Mouse (Mus musculus) heart, embryonic 13.5 days (tissue): ENCODE results near the gene Usp45. TPM values are rescaled to one million over a fixed set of nuclear protein-coding genes. Genes with fewer than 3 reads are reported as not detected.
A peak's percentile ranks its signal among the peaks of the same experiment; 100 is the strongest.

Experiments
- ATAC-seq: fragments of 200-750 bp; cut with Nextera tagmentation; 2 replicates; pipeline ENCODE4 v1.8.0; 2017; ENCODE audit warnings: moderate TSS enrichment; ENCODE audit not compliant: insufficient number of reproducible peaks, low FRiP score, low TSS enrichment; ENCODE audit errors: extremely low read depth
- H3K27ac ChIP-seq: fragments of 300-500 bp; sonication (generic); replicated peaks from 2 replicates; pipeline ENCODE4 v1.5.1; 2015; ENCODE audit warnings: moderate library complexity, mild to moderate bottlenecking, inconsistent platforms
- H3K27me3 ChIP-seq: fragments of 300-500 bp; sonication (generic); replicated peaks from 2 replicates; pipeline ENCODE4 v1.6.1; 2015; ENCODE audit warnings: mild to moderate bottlenecking, inconsistent platforms
- H3K36me3 ChIP-seq: fragments of 300-500 bp; sonication (generic); 2 replicates; pipeline ENCODE4 v1.6.1; 2015; ENCODE audit warnings: mild to moderate bottlenecking, inconsistent platforms
- H3K4me1 ChIP-seq: fragments of 300-500 bp; sonication (generic); 2 replicates; pipeline ENCODE4 v1.6.1; 2015; ENCODE audit warnings: inconsistent platforms
- H3K4me2 ChIP-seq: fragments of 300-500 bp; sonication (generic); 2 replicates; pipeline ENCODE4 v1.6.1; 2015; ENCODE audit warnings: inconsistent platforms, mild to moderate bottlenecking, moderate library complexity
- H3K4me3 ChIP-seq: fragments of 300-500 bp; sonication (generic); 2 replicates; pipeline ENCODE4 v1.5.1; 2015; ENCODE audit warnings: moderate library complexity, mild to moderate bottlenecking, inconsistent platforms
- H3K9ac ChIP-seq: fragments of 300-500 bp; sonication (generic); 2 replicates; pipeline ENCODE4 v1.6.1; 2015; ENCODE audit warnings: inconsistent platforms, mild to moderate bottlenecking, moderate library complexity
- H3K9me3 ChIP-seq: fragments of 300-500 bp; sonication (generic); 2 replicates; pipeline ENCODE4 v1.6.1; 2016; ENCODE audit warnings: inconsistent platforms
- WGBS: fragments of 180-500 bp; shearing (Covaris S2); methylation state at CpG from one replicate; pipeline ENCODE4 v1.1.7; 2015; ENCODE audit warnings: mixed read lengths; 5-methylcytosine and 5-hydroxymethylcytosine counted together
- polyA plus RNA-seq: library from polyadenylated mRNA; unstranded; fragments of >200 nt; fragmentation: Nextera tagmentation; extraction: Ambion mirVana; gene quantifications from 2 replicates; pipeline ENCODE4 v1.2.1, GENCODE M21; 2015

The Usp45 gene
- polyA plus RNA-seq, 1 experiment from 2014 or later: 6.6 TPM

DNA sequence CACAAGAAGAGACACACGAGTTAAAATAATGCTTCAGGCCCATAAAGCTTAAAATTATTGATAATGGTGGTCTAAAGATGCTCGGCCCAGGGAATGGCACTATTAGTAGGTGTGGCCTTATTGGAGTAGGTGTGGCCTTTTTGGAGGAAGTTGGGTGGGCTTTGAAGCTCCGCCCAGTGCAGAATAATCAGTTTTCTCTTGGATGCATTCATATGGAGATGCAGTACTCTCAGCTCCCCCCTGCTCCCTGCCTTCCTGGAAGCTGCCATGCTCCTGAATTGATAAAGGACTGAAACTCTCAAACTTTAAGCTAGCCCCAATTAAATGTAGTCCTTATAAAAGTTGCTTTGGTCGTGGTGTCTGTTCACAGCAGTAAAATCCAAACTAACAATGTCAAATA, 3.1 kb upstream of the Usp45 start:
- Histone ChIP-seq H3K9ac (no peak overlapping the region), H3K4me2 (no peak overlapping the region), H3K4me1 (peaks cover 5% of the 10 kb centered on the region), H3K4me3 (no peak overlapping the region), H3K9me3 (no peaks in the 10 kb centered on the region), H3K36me3 (peaks cover 8% of the 10 kb centered on the region), H3K27me3 (no peaks in the 10 kb centered on the region), H3K27ac (no peak overlapping the region)
- WGBS: 71% methylated on average over 4 of the region's 4 CpGs
- ATAC-seq: no peak

- Histone ChIP-seq H3K4me2 (peak overlapping the region; percentile 84), H3K9me3 (no peaks in the 10 kb centered on the region), H3K9ac (peak overlapping the region; percentile 85), H3K4me1 (peaks cover 5% of the 10 kb centered on the region), H3K27me3 (no peaks in the 10 kb centered on the region), H3K27ac (peak overlapping the region; percentile 26; the same call in 1 of the 2 replicates), H3K4me3 (peak overlapping the region; percentile 85), H3K36me3 (no peaks in the 10 kb centered on the region)
- ATAC-seq: no peak; the same call in 1 of the 2 replicates
- 23% methylated on average over 14 of the region's 14 CpGs for WGBS
Measured at GRCm38 (mm10) chr4:21766171-21766862, 639 bp upstream of the Usp45 start.

- no peak for ATAC-seq
- Histone ChIP-seq H3K4me1 (peaks cover 4% of the 10 kb centered on the region; the same call in 1 of the 2 replicates), H3K4me2 (no peak overlapping the region), H3K36me3 (no peaks in the 10 kb centered on the region), H3K9ac (no peak overlapping the region), H3K4me3 (no peak overlapping the region), H3K27ac (no peak overlapping the region), H3K9me3 (no peaks in the 10 kb centered on the region), H3K27me3 (no peaks in the 10 kb centered on the region)
- 70% methylated on average over 1 of the region's 1 CpGs for WGBS
Measured at GRCm38 (mm10) chr4:21771064-21771463, 4.1 kb downstream of the Usp45 start.

- WGBS: 98% methylated on average over 1 of the region's 1 CpGs
- Histone ChIP-seq H3K27me3 (no peaks in the 10 kb centered on the region), H3K36me3 (no peaks in the 10 kb centered on the region), H3K9ac (no peak overlapping the region), H3K4me1 (peaks cover 7% of the 10 kb centered on the region), H3K4me2 (no peak overlapping the region), H3K9me3 (no peaks in the 10 kb centered on the region), H3K27ac (no peak overlapping the region), H3K4me3 (no peak overlapping the region)
- no peak for ATAC-seq
Measured at GRCm38 (mm10) chr4:21772306-21772705, 5.3 kb downstream of the Usp45 start.

- WGBS: under 1% methylated on average over 46 of the region's 46 CpGs
- Histone ChIP-seq H3K4me2 (peak overlapping the region; percentile 82), H3K27me3 (no peaks in the 10 kb centered on the region), H3K27ac (peak overlapping the region; percentile 62; the same call in 1 of the 2 replicates), H3K4me1 (peaks cover 12% of the 10 kb centered on the region), H3K4me3 (peak overlapping the region; percentile 86), H3K36me3 (peaks cover 14% of the 10 kb centered on the region), H3K9me3 (no peaks in the 10 kb centered on the region), H3K9ac (peak overlapping the region; percentile 86)
- ATAC-seq: peak; percentile 94
Measured at GRCm38 (mm10) chr4:21776091-21776945, 9.4 kb downstream of the Usp45 start.

DNA sequence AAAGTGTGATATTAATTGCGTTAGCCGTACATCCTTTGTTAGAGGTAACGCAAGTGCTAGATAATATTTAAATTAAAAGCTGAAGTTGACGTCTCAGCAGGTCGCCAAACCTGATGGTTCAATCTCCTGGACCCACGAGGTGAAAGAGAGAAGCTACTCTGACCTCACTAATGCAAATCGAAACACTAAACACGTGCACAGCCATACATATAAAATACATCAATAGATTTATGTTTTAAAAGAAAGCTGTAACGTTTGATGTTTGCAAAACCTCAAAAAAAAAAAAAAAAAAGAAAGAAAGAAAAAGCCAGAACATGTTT, 9.9 kb downstream of the Usp45 start:
- WGBS: 9% methylated on average over 9 of the region's 9 CpGs
- Histone ChIP-seq H3K27me3 (no peaks in the 10 kb centered on the region), H3K9ac (peak overlapping the region; percentile 86), H3K4me2 (peak overlapping the region; percentile 82), H3K4me3 (peak overlapping the region; percentile 86), H3K36me3 (peaks cover 20% of the 10 kb centered on the region), H3K27ac (no peak overlapping the region), H3K4me1 (peaks cover 12% of the 10 kb centered on the region), H3K9me3 (no peaks in the 10 kb centered on the region)
- no peak for ATAC-seq

GRCm38 (mm10) chr4:21780816-21781726, 14.1 kb downstream of the Usp45 start:
- Histone ChIP-seq H3K4me1 (peaks cover 9% of the 10 kb centered on the region), H3K4me2 (no peak overlapping the region), H3K27me3 (no peaks in the 10 kb centered on the region), H3K4me3 (no peak overlapping the region), H3K9ac (no peak overlapping the region), H3K36me3 (peaks cover 59% of the 10 kb centered on the region), H3K9me3 (no peaks in the 10 kb centered on the region), H3K27ac (no peak overlapping the region)
- 93% methylated on average over 12 of the region's 12 CpGs for WGBS
- no peak for ATAC-seq

DNA sequence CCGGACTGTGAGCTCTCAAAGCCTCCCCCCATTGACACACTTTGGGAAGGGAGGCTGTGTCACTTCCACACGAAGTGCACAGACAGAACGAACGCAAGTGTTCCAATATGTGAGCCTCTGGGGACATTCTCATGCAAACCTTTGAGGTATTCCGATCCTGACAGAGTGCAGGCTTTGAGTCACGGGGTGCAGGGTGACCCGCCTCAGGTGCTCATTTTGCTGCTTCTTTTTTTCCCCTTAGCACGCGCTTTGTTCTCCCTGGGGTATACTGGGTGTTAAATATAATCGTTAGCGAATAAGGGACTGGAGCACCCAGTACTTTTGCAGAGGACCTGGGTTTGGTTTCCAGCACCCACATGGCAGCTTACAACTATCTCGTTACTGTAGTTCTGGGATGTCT, 19.3 kb downstream of the Usp45 start:
- no peak overlapping the region for H3K27ac ChIP-seq
- H3K9ac ChIP-seq: no peak overlapping the region
- no peaks in the 10 kb centered on the region for H3K9me3 ChIP-seq
- peaks cover 80% of the 10 kb centered on the region for H3K36me3 ChIP-seq
- no peak overlapping the region for H3K4me3 ChIP-seq
- WGBS: 91% methylated on average over 12 of the region's 12 CpGs
- H3K4me1 ChIP-seq: no peaks in the 10 kb centered on the region
- ATAC-seq: no peak
- H3K27me3 ChIP-seq: no peaks in the 10 kb centered on the region
- H3K4me2 ChIP-seq: no peak overlapping the region

- Histone ChIP-seq H3K4me2 (no peak overlapping the region), H3K36me3 (peaks cover 69% of the 10 kb centered on the region), H3K4me1 (peaks cover 4% of the 10 kb centered on the region; the same call in 1 of the 2 replicates), H3K9me3 (no peaks in the 10 kb centered on the region), H3K4me3 (no peak overlapping the region), H3K27ac (no peak overlapping the region), H3K9ac (no peak overlapping the region), H3K27me3 (no peaks in the 10 kb centered on the region)
- no peak for ATAC-seq
- WGBS: 82% methylated on average over 6 of the region's 6 CpGs
Measured at GRCm38 (mm10) chr4:21788903-21789302, 21.9 kb downstream of the Usp45 start.

DNA sequence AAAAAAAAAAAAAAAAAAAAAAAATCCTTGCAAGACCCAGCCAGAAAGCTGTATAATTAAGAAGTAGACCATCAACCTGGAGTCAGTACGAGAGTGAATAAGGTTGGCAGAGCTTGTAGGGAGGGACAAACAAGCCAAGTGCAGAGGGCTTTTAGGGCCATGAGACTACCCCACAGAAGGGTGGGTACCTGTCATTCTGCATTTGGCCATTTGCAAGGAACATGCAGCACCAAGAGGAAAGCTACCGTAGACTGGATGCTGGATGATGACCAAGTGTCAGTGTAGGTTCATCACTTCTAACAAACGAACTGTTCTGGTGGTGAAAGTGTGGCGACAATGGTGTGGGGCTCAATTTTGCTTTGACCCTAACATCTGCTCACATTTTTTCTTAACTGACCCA, 22.9 kb downstream of the Usp45 start:
- Histone ChIP-seq H3K27me3 (no peaks in the 10 kb centered on the region), H3K9ac (no peak overlapping the region), H3K4me2 (no peak overlapping the region), H3K36me3 (peaks cover 60% of the 10 kb centered on the region), H3K4me3 (no peak overlapping the region), H3K27ac (no peak overlapping the region), H3K4me1 (peaks cover 4% of the 10 kb centered on the region; the same call in 1 of the 2 replicates), H3K9me3 (no peaks in the 10 kb centered on the region)
- 68% methylated on average over 4 of the region's 4 CpGs for WGBS
- ATAC-seq: no peak

- Histone ChIP-seq H3K36me3 (peaks cover 55% of the 10 kb centered on the region), H3K4me1 (peaks cover 4% of the 10 kb centered on the region; the same call in 1 of the 2 replicates), H3K27ac (no peak overlapping the region), H3K4me3 (no peak overlapping the region), H3K9me3 (no peaks in the 10 kb centered on the region), H3K27me3 (no peaks in the 10 kb centered on the region), H3K9ac (no peak overlapping the region), H3K4me2 (no peak overlapping the region)
- 23% methylated on average over 3 of the region's 3 CpGs for WGBS
- ATAC-seq: no peak
Measured at GRCm38 (mm10) chr4:21793631-21794030, 26.7 kb downstream of the Usp45 start.
